Mouse (Mus musculus) olfactory bulb, adult 2 months (tissue): ENCODE data around the gene Rab1b. TPM values are rescaled to one million over a fixed set of nuclear protein-coding genes. Genes with fewer than 3 reads are reported as not detected.

Experiments
- H3K27ac ChIP-seq: fragments of 200-500 bp; 2 replicates; pipeline ENCODE4 v1.5.1; 2012; ENCODE audit warnings: low read depth, low read length; ENCODE audit not compliant: insufficient read depth
- H3K4me1 ChIP-seq: fragments of 200-500 bp; 2 replicates; pipeline ENCODE4 v1.6.1; 2012; ENCODE audit warnings: low read length; ENCODE audit not compliant: control insufficient read depth, insufficient read depth
- H3K4me3 ChIP-seq: fragments of 200-500 bp; 2 replicates; pipeline ENCODE4 v1.5.1; 2012; ENCODE audit warnings: mild to moderate bottlenecking, low read depth, low read length, moderate library complexity; ENCODE audit not compliant: insufficient read depth
- CTCF ChIP-seq: fragments of 200-500 bp; IDR thresholded peaks from 2 replicates; pipeline ENCODE4 v1.5.1; 2012; ENCODE audit warnings: low read depth, mild to moderate bottlenecking, low read length, moderate library complexity; ENCODE audit not compliant: insufficient read depth
- POLR2A ChIP-seq: fragments of 200-500 bp; IDR thresholded peaks from 2 replicates; pipeline ENCODE4 v1.6.1; 2012; ENCODE audit warnings: mild to moderate bottlenecking, low read depth, low read length, moderate library complexity; ENCODE audit not compliant: insufficient read depth
- WGBS: fragments of 180-500 bp; shearing (Covaris S2); methylation state at CpG from one replicate; pipeline ENCODE4 v1.1.7; 2018; 5-methylcytosine and 5-hydroxymethylcytosine counted together
- polyA plus RNA-seq: library from polyadenylated mRNA; stranded (reverse); fragments of >200 nt; gene quantifications from 2 replicates; pipeline ENCODE4 v1.2.4, GENCODE M21; 2012; ENCODE audit warnings: low replicate concordance; ENCODE audit not compliant: missing spikeins, insufficient read depth, insufficient read length

The Rab1b gene
- polyA plus RNA-seq, 1 experiment = not detected

- WGBS = 27% methylated on average over 9 of the region's 9 CpGs
- H3K27ac ChIP-seq = no peak overlapping the region
- peaks cover 42% of the 10 kb centered on the region for H3K4me1 ChIP-seq
- TF ChIP-seq CTCF (peak; percentile 79; the same call in 1 of the 2 replicates), POLR2A (no peak)
- H3K4me3 ChIP-seq = no peak overlapping the region
Measured at GRCm38 (mm10) chr19:5053909-5054308, 53.0 kb downstream of the Rab1b start.

- 77% methylated on average over 17 of the region's 17 CpGs for WGBS
- Histone ChIP-seq H3K4me3 (peak overlapping the region; percentile 48), H3K27ac (no peak overlapping the region)
Measured at GRCm38 (mm10) chr19:5052853-5053252, 54.0 kb downstream of the Rab1b start.

GRCm38 (mm10) chr19:5052166-5052822 is 54.6 kb downstream of the Rab1b start:
- Histone ChIP-seq H3K4me1 (peaks cover 43% of the 10 kb centered on the region), H3K4me3 (peak overlapping the region; percentile 48), H3K27ac (peak overlapping the region; percentile 54)
- WGBS = 40% methylated on average over 25 of the region's 25 CpGs
- TF ChIP-seq CTCF (no peak), POLR2A (no peak)

More at GRCm38 (mm10) chr19:5052853-5053252, 54.0 kb downstream of the Rab1b start:
- TF ChIP-seq CTCF (no peak), POLR2A (no peak)
- peaks cover 42% of the 10 kb centered on the region for H3K4me1 ChIP-seq

- WGBS = 34% methylated on average over 3 of the region's 3 CpGs
Measured at GRCm38 (mm10) chr19:5051515-5051914, 55.4 kb downstream of the Rab1b start.

GRCm38 (mm10) chr19:5051031-5051430 is 55.8 kb downstream of the Rab1b start:
- no peak for TF ChIP-seq POLR2A
- no peak for TF ChIP-seq CTCF
- Histone ChIP-seq H3K4me3 (peak overlapping the region; percentile 48), H3K27ac (peak overlapping the region; percentile 99), H3K4me1 (peaks cover 43% of the 10 kb centered on the region)
- 13% methylated on average over 17 of the region's 17 CpGs for WGBS

More at GRCm38 (mm10) chr19:5051515-5051914, 55.4 kb downstream of the Rab1b start:
- Histone ChIP-seq H3K4me1 (peaks cover 43% of the 10 kb centered on the region), H3K27ac (peak overlapping the region; percentile 99), H3K4me3 (peak overlapping the region; percentile 48)
- TF ChIP-seq POLR2A = no peak
- TF ChIP-seq CTCF = no peak

GRCm38 (mm10) chr19:5050047-5050905 is 56.6 kb downstream of the Rab1b start, which contains the start of gene Rin1:
Gene Rin1, plus strand, starts transcription at chr19:5050481.
- 5% methylated on average over 14 of the region's 14 CpGs for WGBS

GRCm38 (mm10) chr19:5049325-5049724 is 57.5 kb downstream of the Rab1b start:
- Histone ChIP-seq H3K4me1 (peaks cover 48% of the 10 kb centered on the region), H3K4me3 (no peak overlapping the region), H3K27ac (peak overlapping the region; percentile 99)
- 79% methylated on average over 6 of the region's 6 CpGs for WGBS
- TF ChIP-seq POLR2A (no peak), CTCF (no peak)

More at GRCm38 (mm10) chr19:5050047-5050905, 56.6 kb downstream of the Rab1b start, which contains the start of gene Rin1:
- 0 out of 2 replicates have a peak, but pooled peaks have one; percentile 25 for TF ChIP-seq POLR2A
- TF ChIP-seq CTCF = no peak; the same call in 1 of the 2 replicates
- H3K27ac ChIP-seq = peak within 1 kb of the TSS; percentile 99
- peaks cover 48% of the 10 kb centered on the region for H3K4me1 ChIP-seq
- H3K4me3 ChIP-seq = peak within 1 kb of the TSS; percentile 48

Other genes starting within 250 kb of the Rab1b start
- gene Actn3, start 229.2 kb downstream of the Rab1b start, polyA plus RNA-seq = not detected in 2 replicates
- gene Zdhhc24, start 228.4 kb downstream of the Rab1b start, polyA plus RNA-seq = not detected in 2 replicates
- gene Bbs1, start 200.4 kb downstream of the Rab1b start, polyA plus RNA-seq = not detected in 2 replicates
- not detected in 2 replicates for gene Dpp3, start 178.8 kb downstream of the Rab1b start, polyA plus RNA-seq
- gene Peli3, start 163.9 kb downstream of the Rab1b start, polyA plus RNA-seq = not detected in 2 replicates
- gene Mrpl11, start 144.9 kb downstream of the Rab1b start, polyA plus RNA-seq = not detected in 2 replicates
- not detected in 2 replicates for gene Npas4, start 116.8 kb downstream of the Rab1b start, polyA plus RNA-seq
- not detected in 2 replicates for gene Slc29a2, start 83.2 kb downstream of the Rab1b start, polyA plus RNA-seq
- not detected in 2 replicates for gene B4gat1, start 68.2 kb downstream of the Rab1b start, polyA plus RNA-seq
- gene AC124502.3, start 68.2 kb downstream of the Rab1b start, polyA plus RNA-seq = not detected in 2 replicates
- not detected in 2 replicates for gene Brms1, start 65.7 kb downstream of the Rab1b start, polyA plus RNA-seq
- gene Rin1, start 56.6 kb downstream of the Rab1b start, polyA plus RNA-seq = not detected in 2 replicates
- not detected in 2 replicates for gene Cd248, start 39.0 kb downstream of the Rab1b start, polyA plus RNA-seq
- gene Tmem151a, start 21.5 kb downstream of the Rab1b start, polyA plus RNA-seq = not detected in 2 replicates
- not detected in 2 replicates for gene Yif1a, start 18.5 kb downstream of the Rab1b start, polyA plus RNA-seq
- not detected in 2 replicates for gene Cnih2, start 8.6 kb downstream of the Rab1b start, polyA plus RNA-seq
- not detected in 2 replicates for gene Klc2, start 11.5 kb upstream of the Rab1b start, polyA plus RNA-seq
- not detected in 2 replicates for gene Pacs1, start 166.0 kb upstream of the Rab1b start, polyA plus RNA-seq
- not detected in 2 replicates for gene Sf3b2, start 188.4 kb upstream of the Rab1b start, polyA plus RNA-seq
- not detected in 2 replicates for gene Gal3st3, start 191.3 kb upstream of the Rab1b start, polyA plus RNA-seq
- gene Catsper1, start 228.7 kb upstream of the Rab1b start, polyA plus RNA-seq = not detected in 2 replicates
- gene Cst6, start 242.5 kb upstream of the Rab1b start, polyA plus RNA-seq = not detected in 2 replicates